Mouse (Mus musculus): ENCODE measurements around the gene Sgcg. TPM values are rescaled to one million over a fixed set of nuclear protein-coding genes. Genes with fewer than 3 reads are reported as not detected.

Gene Sgcg
- polyA plus RNA-seq, 2 experiments: 9.5 to 12.5 TPM

GRCm38 (mm10) chr14:61294738-61295079 lies 36.4 kb upstream of the Sgcg start:
- no peak for ATAC-seq (ENCODE audit: low FRiP score, low read depth)
- peak; percentile 38 for DNase-seq (ENCODE audit: low spot score)
- no peaks in the 10 kb centered on the region for H3K9me3 ChIP-seq (ENCODE audit: control insufficient read depth, low read length)
- H3K27me3 ChIP-seq (ENCODE audit: control insufficient read depth, insufficient read depth, low read length): no peaks in the 10 kb centered on the region
- no peak overlapping the region for H3K4me3 ChIP-seq (replicated peaks; ENCODE audit: low read length)
- no peak overlapping the region for H3K27ac ChIP-seq (replicated peaks; ENCODE audit: low read depth, low read length)
- TF ChIP-seq POLR2A (IDR thresholded peaks at IDR 0.05; ENCODE audit: borderline replicate concordance, extremely low read depth, insufficient read depth, insufficient read length): no peak
- H3K36me3 ChIP-seq (ENCODE audit: control insufficient read depth, insufficient read depth, low read length): no peaks in the 10 kb centered on the region
- H3K9ac ChIP-seq (ENCODE audit: low read depth, low read length, severe bottlenecking): no peak overlapping the region
- WGBS: 17% methylated on average over 6 of the region's 6 CpGs
- no peaks in the 10 kb centered on the region for H3K4me1 ChIP-seq (ENCODE audit: control insufficient read depth, insufficient read depth, low read length)
- no peak overlapping the region; the same call in 1 of the 2 replicates for H3K4me2 ChIP-seq (replicated peaks; ENCODE audit: low read depth, low read length, severe bottlenecking)

- Histone ChIP-seq H3K27ac (replicated peaks; ENCODE audit: low read depth, low read length) (no peak overlapping the region), H3K4me2 (replicated peaks; ENCODE audit: low read depth, low read length, severe bottlenecking) (no peak overlapping the region; the same call in 1 of the 2 replicates)
Observed at GRCm38 (mm10) chr14:61293884-61294737, 35.8 kb upstream of the Sgcg start.

GRCm38 (mm10) chr14:61290664-61291063 lies 32.4 kb upstream of the Sgcg start:
- Histone ChIP-seq H3K9ac (ENCODE audit: low read depth, low read length, severe bottlenecking) (no peak overlapping the region), H3K27me3 (ENCODE audit: control insufficient read depth, insufficient read depth, low read length) (no peaks in the 10 kb centered on the region), H3K4me1 (ENCODE audit: control insufficient read depth, insufficient read depth, low read length) (no peaks in the 10 kb centered on the region; the same call in 1 of the 2 replicates), H3K27ac (replicated peaks; ENCODE audit: low read depth, low read length) (no peak overlapping the region), H3K9me3 (ENCODE audit: control insufficient read depth, low read length) (no peaks in the 10 kb centered on the region), H3K4me3 (replicated peaks; ENCODE audit: low read length) (no peak overlapping the region), H3K36me3 (ENCODE audit: control insufficient read depth, insufficient read depth, low read length) (no peaks in the 10 kb centered on the region), H3K4me2 (replicated peaks; ENCODE audit: low read depth, low read length, severe bottlenecking) (no peak overlapping the region)
- DNase-seq (ENCODE audit: low spot score): no peak
- TF ChIP-seq POLR2A (IDR thresholded peaks at IDR 0.05; ENCODE audit: borderline replicate concordance, extremely low read depth, insufficient read depth, insufficient read length): no peak
- no peak for ATAC-seq (ENCODE audit: low FRiP score, low read depth)
- 33% methylated on average over 3 of the region's 3 CpGs for WGBS

More at GRCm38 (mm10) chr14:61293884-61294737, 35.8 kb upstream of the Sgcg start:
- ATAC-seq (ENCODE audit: low FRiP score, low read depth) (no peak), DNase-seq (ENCODE audit: low spot score) (peak; percentile 43)
- no peaks in the 10 kb centered on the region for H3K36me3 ChIP-seq (ENCODE audit: control insufficient read depth, insufficient read depth, low read length)
- no peak overlapping the region for H3K9ac ChIP-seq (ENCODE audit: low read depth, low read length, severe bottlenecking)
- no peak for TF ChIP-seq POLR2A (IDR thresholded peaks at IDR 0.05; ENCODE audit: borderline replicate concordance, extremely low read depth, insufficient read depth, insufficient read length)
- H3K9me3 ChIP-seq (ENCODE audit: control insufficient read depth, low read length): no peaks in the 10 kb centered on the region
- no peak overlapping the region for H3K4me3 ChIP-seq (replicated peaks; ENCODE audit: low read length)
- no peaks in the 10 kb centered on the region for H3K4me1 ChIP-seq (ENCODE audit: control insufficient read depth, insufficient read depth, low read length)
- no peaks in the 10 kb centered on the region for H3K27me3 ChIP-seq (ENCODE audit: control insufficient read depth, insufficient read depth, low read length)
- WGBS: 50% methylated on average over 16 of the region's 16 CpGs

- Histone ChIP-seq H3K4me3 (replicated peaks; ENCODE audit: low read length) (no peak overlapping the region), H3K27ac (replicated peaks; ENCODE audit: low read depth, low read length) (no peak overlapping the region), H3K36me3 (ENCODE audit: control insufficient read depth, insufficient read depth, low read length) (no peaks in the 10 kb centered on the region), H3K4me1 (ENCODE audit: control insufficient read depth, insufficient read depth, low read length) (no peaks in the 10 kb centered on the region; the same call in 1 of the 2 replicates), H3K4me2 (replicated peaks; ENCODE audit: low read depth, low read length, severe bottlenecking) (no peak overlapping the region), H3K27me3 (ENCODE audit: control insufficient read depth, insufficient read depth, low read length) (no peaks in the 10 kb centered on the region), H3K9me3 (ENCODE audit: control insufficient read depth, low read length) (no peaks in the 10 kb centered on the region), H3K9ac (ENCODE audit: low read depth, low read length, severe bottlenecking) (no peak overlapping the region)
- ATAC-seq (ENCODE audit: low FRiP score, low read depth) (no peak), DNase-seq (ENCODE audit: low spot score) (no peak)
- no peak for TF ChIP-seq POLR2A (IDR thresholded peaks at IDR 0.05; ENCODE audit: borderline replicate concordance, extremely low read depth, insufficient read depth, insufficient read length)
- 63% methylated on average over 19 of the region's 19 CpGs for WGBS
Observed at GRCm38 (mm10) chr14:61288606-61289286, 30.5 kb upstream of the Sgcg start.

GRCm38 (mm10) chr14:61278676-61279300 lies 20.5 kb upstream of the Sgcg start:
- no peak overlapping the region for H3K4me2 ChIP-seq (replicated peaks; ENCODE audit: low read depth, low read length, severe bottlenecking)
- WGBS: 83% methylated on average over 7 of the region's 7 CpGs
- no peaks in the 10 kb centered on the region for H3K4me1 ChIP-seq (ENCODE audit: control insufficient read depth, insufficient read depth, low read length)
- H3K4me3 ChIP-seq (replicated peaks; ENCODE audit: low read length): no peak overlapping the region
- no peaks in the 10 kb centered on the region for H3K36me3 ChIP-seq (ENCODE audit: control insufficient read depth, insufficient read depth, low read length)
- DNase-seq (ENCODE audit: low spot score): no peak
- no peaks in the 10 kb centered on the region for H3K9me3 ChIP-seq (ENCODE audit: control insufficient read depth, low read length)
- no peak overlapping the region for H3K9ac ChIP-seq (ENCODE audit: low read depth, low read length, severe bottlenecking)
- H3K27ac ChIP-seq (replicated peaks; ENCODE audit: low read depth, low read length): no peak overlapping the region
- ATAC-seq (ENCODE audit: low FRiP score, low read depth): no peak
- H3K27me3 ChIP-seq (ENCODE audit: control insufficient read depth, insufficient read depth, low read length): peaks cover 24% of the 10 kb centered on the region
- TF ChIP-seq POLR2A (IDR thresholded peaks at IDR 0.05; ENCODE audit: borderline replicate concordance, extremely low read depth, insufficient read depth, insufficient read length): no peak

Measured in limb, embryonic 14.5 days (tissue).